Comparison of ENCODE assay signal across 9 mouse cellular contexts in the genomic region with DNA sequence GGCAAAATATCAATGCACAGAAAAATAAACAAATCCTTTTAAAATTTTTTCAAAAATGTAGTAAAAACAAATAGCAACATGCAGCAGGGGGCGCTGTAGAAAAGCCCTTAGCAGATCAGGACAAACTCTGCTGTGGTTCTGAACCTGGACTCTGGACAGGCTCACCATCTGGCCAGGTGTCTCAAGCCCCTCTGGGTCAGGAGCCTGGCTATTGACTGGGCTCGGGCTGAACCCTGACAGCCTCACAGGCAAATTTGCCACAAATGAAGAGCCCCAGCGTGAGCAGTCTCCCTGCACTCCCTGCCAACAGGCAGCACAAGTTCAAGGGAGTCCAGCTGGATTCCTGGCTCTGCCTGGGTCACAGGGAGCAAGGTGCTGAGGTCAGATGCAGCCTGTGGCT. TPM values are rescaled to one million over a fixed set of nuclear protein-coding genes. Genes with fewer than 3 reads are reported as not detected.
DNase-seq lines count a peak whose midpoint lies in the region; ATAC-seq lines count a peak whose summit lies in the region.
"Had no signal": no experiment of that assay in that cellular context is flagged by ENCODE, and none has a peak within 500 bp of the region (broad histone marks: within the 10 kb centered on the region; RNA-seq: fewer than 3 reads in every experiment).

No protein-coding gene starts in this region.

- H3K27me3 ChIP-seq in heart, embryonic 10.5 days (ENCODE audit: insufficient read depth, poor library complexity, severe bottlenecking), result 0 out of 2 replicates have a peak, but pooled peaks cover 10% of the 10 kb centered on the region
- no peaks in the 10 kb centered on the region for H3K27me3 ChIP-seq in midbrain, embryonic 16.5 days (ENCODE audit: control insufficient read depth, insufficient read depth, low read depth, low read length)
- H3K27me3 ChIP-seq: midbrain, embryonic 12.5 days had no signal

- WGBS in heart, embryonic 10.5 days, result 29% methylated on average over 3 of the region's 3 CpGs
- 22% methylated on average over 3 of the region's 3 CpGs for WGBS in midbrain, embryonic 16.5 days

- H3K4me3 ChIP-seq in heart, embryonic 10.5 days, result no peak overlapping the region
- no peak overlapping the region for H3K4me3 ChIP-seq in midbrain, embryonic 16.5 days (ENCODE audit: low read depth, low read length)
- H3K4me3 ChIP-seq: midbrain, embryonic 12.5 days had no signal

- peak; percentile 45 to 85 for DNase-seq in heart, adult 18-20 months
- no peak for DNase-seq in heart, embryonic 10.5 days (ENCODE audit: low spot score)
- DNase-seq in spleen, adult 18-20 months, result peak; percentile 14 to 64
- no peak for DNase-seq in spleen, adult 12 weeks (ENCODE audit: low spot score)
- peak; percentile 67 to 73 for DNase-seq in cerebellum, postnatal 10 days
- peak; percentile 68 for DNase-seq in kidney, postnatal 14 days
- DNase-seq in naive thymus-derived CD4-positive, alpha-beta T cell, adult 2 months (ENCODE audit: low read depth), result peak; percentile 78

- no peak overlapping the region for H3K4me2 ChIP-seq in midbrain, embryonic 16.5 days (ENCODE audit: low read length)
- H3K4me2 ChIP-seq: midbrain, embryonic 12.5 days had no signal

- H3K36me3 ChIP-seq in heart, embryonic 10.5 days, result no peaks in the 10 kb centered on the region
- H3K36me3 ChIP-seq in midbrain, embryonic 16.5 days (ENCODE audit: control insufficient read depth, insufficient read depth, low read length), result no peaks in the 10 kb centered on the region
- H3K36me3 ChIP-seq: midbrain, embryonic 12.5 days had no signal

- H3K4me1 ChIP-seq in heart, embryonic 10.5 days, result peaks cover 20% of the 10 kb centered on the region
- H3K4me1 ChIP-seq in midbrain, embryonic 16.5 days (ENCODE audit: control insufficient read depth, insufficient read depth, low read length), result peaks cover 4% of the 10 kb centered on the region; the same call in 1 of the 2 replicates

- H3K9ac ChIP-seq in midbrain, embryonic 16.5 days (ENCODE audit: low read depth, low read length), result no peak overlapping the region
- H3K9ac ChIP-seq: midbrain, embryonic 12.5 days had no signal

- ATAC-seq in midbrain, embryonic 16.5 days, result no peak

- H3K27ac ChIP-seq in heart, embryonic 10.5 days, result no peak overlapping the region
- H3K27ac ChIP-seq in midbrain, embryonic 16.5 days (ENCODE audit: low read length), result no peak overlapping the region
- H3K27ac ChIP-seq: midbrain, embryonic 12.5 days had no signal

- no peaks in the 10 kb centered on the region for H3K9me3 ChIP-seq in heart, embryonic 10.5 days
- H3K9me3 ChIP-seq in midbrain, embryonic 16.5 days (replicated peaks; ENCODE audit: control insufficient read depth, low read length, poor library complexity, severe bottlenecking), result no peaks in the 10 kb centered on the region
- H3K9me3 ChIP-seq: midbrain, embryonic 12.5 days had no signal

RNA-seq across cellular contexts. Expression of a gene that starts 20.0 kb away (rescaled TPM):
- 10 to 100 TPM; 34.8 to 37.3 TPM for total RNA-seq in heart, adult 18-20 months (2021)
- polyA plus RNA-seq in heart, embryonic 10.5 days (2016; fragmentation: Nextera tagmentation; extraction: Ambion mirVana), result 9.9 and 16.7 TPM in 2 replicates
- polyA plus RNA-seq in midbrain, embryonic 16.5 days (2015; fragmentation: Nextera tagmentation; extraction: Ambion mirVana), result 4.6 TPM in 2 replicates

RNA-seq across cellular contexts. Expression of a gene that starts 36.0 kb away (rescaled TPM):
- 10 to 100 TPM; 81.2 to 83.4 TPM for total RNA-seq in heart, adult 18-20 months (2021)
- 19.4 and 24.3 TPM in 2 replicates for polyA plus RNA-seq in heart, embryonic 10.5 days (2016; fragmentation: Nextera tagmentation; extraction: Ambion mirVana)
- polyA plus RNA-seq in midbrain, embryonic 16.5 days (2015; fragmentation: Nextera tagmentation; extraction: Ambion mirVana), result 44.6 and 47.8 TPM in 2 replicates

Comparison
In these comparisons a context has a peak if more than half of its experiments do, and no peak if none do; other contexts are left out.
1. DNase-seq: peak in heart, adult 18-20 months (2 of 2), spleen, adult 18-20 months (2 of 2), cerebellum, postnatal 10 days (2 of 2), kidney, postnatal 14 days (single experiment) and naive thymus-derived CD4-positive, alpha-beta T cell, adult 2 months (single experiment); none in heart, embryonic 10.5 days (single experiment) and spleen, adult 12 weeks (single experiment).